Mouse (Mus musculus): ENCODE results near the gene Gm20737. TPM values are rescaled to one million over a fixed set of nuclear protein-coding genes. Genes with fewer than 3 reads are reported as not detected.
"Not testable (repeated sequence)": the region's sequence is repeated elsewhere in the genome, so short reads cannot be mapped to it uniquely, and the experiment has no call there.

Gm20737 gene
- not detected in 2 replicates for polyA plus RNA-seq (2012; rRNA removed)

DNA sequence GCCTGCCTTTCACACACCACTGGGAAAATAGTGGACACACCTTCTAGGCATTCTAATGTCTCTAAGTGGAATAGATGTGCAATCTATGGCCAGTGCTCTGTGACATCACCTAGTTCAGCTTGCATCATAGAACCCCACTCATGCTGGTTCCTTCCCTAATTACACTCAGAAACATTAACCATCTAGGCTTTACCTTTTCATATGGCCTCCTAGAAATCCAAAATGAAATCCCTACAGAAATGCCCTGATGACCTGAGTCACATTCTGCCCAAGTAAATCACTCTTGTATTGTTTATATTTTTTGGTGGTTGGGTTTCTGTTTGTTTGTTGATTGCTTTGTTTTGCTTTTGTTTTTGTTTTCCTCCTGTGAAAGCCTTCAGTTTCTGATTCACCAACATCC lies at the start of gene Gm20737:
Gm20737 (minus strand) TSS at position 101 of the 400 bp plus-strand sequence.
- DNase-seq (ENCODE audit: extremely low spot score in 1 of 2, low spot score in 1 of 2) = not testable (repeated sequence)

DNA sequence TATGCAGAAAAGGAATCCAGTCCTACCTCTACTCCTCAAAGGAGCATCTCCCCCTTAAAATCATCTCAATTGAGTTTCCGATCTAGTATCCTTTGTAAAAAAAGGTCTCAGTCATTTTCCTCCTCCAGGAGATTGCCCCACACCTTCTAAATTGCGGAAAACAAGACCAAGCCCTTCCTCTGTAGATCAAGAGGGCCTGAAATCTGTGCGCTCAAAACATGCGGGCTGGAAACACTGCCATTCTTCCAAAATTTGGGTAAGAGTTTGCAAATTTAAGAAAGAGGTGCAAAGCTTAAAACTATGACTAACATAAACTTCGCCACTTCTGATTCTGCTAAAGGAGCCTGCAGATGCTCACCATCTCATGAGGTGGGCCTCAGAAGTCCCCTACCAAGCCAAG lies 17.3 kb upstream of the Gm20737 start, which contains the start of gene Gm21775:
Gm21775 (plus strand) TSS at position 301 of the 400 bp plus-strand sequence.
- DNase-seq (ENCODE audit: extremely low spot score in 1 of 2, low spot score in 1 of 2) = not testable (repeated sequence)

Other genes with a start within 250 kb of the Gm20737 start
- not detected in 2 replicates for gene Gm20834, start 211.5 kb downstream of the Gm20737 start, polyA plus RNA-seq (2012; rRNA removed)
- not detected in 2 replicates for gene Gm28510, start 123.3 kb downstream of the Gm20737 start, polyA plus RNA-seq (2012; rRNA removed)
- gene Gm21775, start 17.4 kb upstream of the Gm20737 start, polyA plus RNA-seq (2012; rRNA removed) = not detected in 2 replicates
- not detected in 2 replicates for gene Gm21900, start 80.3 kb upstream of the Gm20737 start, polyA plus RNA-seq (2012; rRNA removed)
- not detected in 2 replicates for gene Gm20777, start 216.4 kb upstream of the Gm20737 start, polyA plus RNA-seq (2012; rRNA removed)